Mouse (Mus musculus) limb, embryonic 13.5 days (tissue): Measurements from ENCODE around the gene Cped1. TPM values are rescaled to one million over a fixed set of nuclear protein-coding genes. Genes with fewer than 3 reads are reported as not detected.
"Not testable (repeated sequence)": the region's sequence is repeated elsewhere in the genome, so short reads cannot be mapped to it uniquely, and the experiment has no call there.

ENCODE experiments used
- ATAC-seq: fragments of 200-750 bp; cut with Nextera tagmentation; 2 replicates; pipeline ENCODE4 v1.8.0; 2017; ENCODE audit warnings: low read depth, moderate number of reproducible peaks, moderate TSS enrichment; ENCODE audit not compliant: low FRiP score
- H3K27ac ChIP-seq: fragments of 300-500 bp; sonication (generic); 2 replicates; pipeline ENCODE4 v1.5.1; 2015; ENCODE audit warnings: inconsistent platforms, mild to moderate bottlenecking, moderate library complexity
- H3K27me3 ChIP-seq: fragments of 300-500 bp; sonication (generic); 2 replicates; pipeline ENCODE4 v1.6.1; 2015; ENCODE audit warnings: mild to moderate bottlenecking, inconsistent platforms
- H3K36me3 ChIP-seq: fragments of 300-500 bp; sonication (generic); 2 replicates; pipeline ENCODE4 v1.6.1; 2015; ENCODE audit warnings: inconsistent platforms, mild to moderate bottlenecking, moderate library complexity
- H3K4me1 ChIP-seq: fragments of 300-500 bp; sonication (generic); 2 replicates; pipeline ENCODE4 v1.6.1; 2015; ENCODE audit warnings: inconsistent platforms
- H3K4me2 ChIP-seq: fragments of 300-500 bp; sonication (generic); replicated peaks from 2 replicates; pipeline ENCODE4 v1.6.1; 2015; ENCODE audit warnings: inconsistent platforms, mild to moderate bottlenecking, moderate library complexity
- H3K4me3 ChIP-seq: fragments of 300-500 bp; sonication (generic); 2 replicates; pipeline ENCODE4 v1.5.1; 2015; ENCODE audit warnings: moderate library complexity, mild to moderate bottlenecking, inconsistent platforms
- H3K9ac ChIP-seq: fragments of 300-500 bp; sonication (generic); 2 replicates; pipeline ENCODE4 v1.6.1; 2015; ENCODE audit warnings: mild to moderate bottlenecking, inconsistent platforms
- H3K9me3 ChIP-seq: fragments of 300-500 bp; sonication (generic); 2 replicates; pipeline ENCODE4 v1.6.1; 2016; ENCODE audit warnings: inconsistent platforms
- WGBS: fragments of 180-500 bp; shearing (Covaris S2); methylation state at CpG from one replicate; pipeline ENCODE4 v1.1.7; 2015; 5-methylcytosine and 5-hydroxymethylcytosine counted together
- polyA plus RNA-seq: library from polyadenylated mRNA; unstranded; fragments of >200 nt; fragmentation: Nextera tagmentation; extraction: Ambion mirVana; gene quantifications from 2 replicates; pipeline ENCODE4 v1.2.1, GENCODE M21; 2015

Gene Cped1
- polyA plus RNA-seq, 1 experiment from 2014 or later: 53.5 TPM

- 88% methylated on average over 4 of the region's 4 CpGs for WGBS
- H3K4me3 ChIP-seq: no peak overlapping the region
- no peak overlapping the region for H3K9ac ChIP-seq
- H3K27ac ChIP-seq: no peak overlapping the region
- H3K4me2 ChIP-seq: no peak overlapping the region
- peaks cover 5% of the 10 kb centered on the region; the same call in 1 of the 2 replicates for H3K4me1 ChIP-seq
- peaks cover 34% of the 10 kb centered on the region for H3K36me3 ChIP-seq
- no peaks in the 10 kb centered on the region for H3K9me3 ChIP-seq
- no peak for ATAC-seq
- no peaks in the 10 kb centered on the region for H3K27me3 ChIP-seq
Measured at GRCm38 (mm10) chr6:22222087-22222486, 236.4 kb downstream of the Cped1 start.

- H3K4me3 ChIP-seq: no peak overlapping the region
- peaks cover 30% of the 10 kb centered on the region for H3K36me3 ChIP-seq
- peaks cover 5% of the 10 kb centered on the region; the same call in 1 of the 2 replicates for H3K4me1 ChIP-seq
- no peaks in the 10 kb centered on the region for H3K9me3 ChIP-seq
- H3K4me2 ChIP-seq: no peak overlapping the region
- no peak overlapping the region for H3K9ac ChIP-seq
- WGBS: 69% methylated on average over 8 of the region's 8 CpGs
- H3K27ac ChIP-seq: no peak overlapping the region
- peak; percentile 18; the same call in 1 of the 2 replicates for ATAC-seq
- H3K27me3 ChIP-seq: no peaks in the 10 kb centered on the region
Measured at GRCm38 (mm10) chr6:22222947-22223346, 237.2 kb downstream of the Cped1 start.

DNA sequence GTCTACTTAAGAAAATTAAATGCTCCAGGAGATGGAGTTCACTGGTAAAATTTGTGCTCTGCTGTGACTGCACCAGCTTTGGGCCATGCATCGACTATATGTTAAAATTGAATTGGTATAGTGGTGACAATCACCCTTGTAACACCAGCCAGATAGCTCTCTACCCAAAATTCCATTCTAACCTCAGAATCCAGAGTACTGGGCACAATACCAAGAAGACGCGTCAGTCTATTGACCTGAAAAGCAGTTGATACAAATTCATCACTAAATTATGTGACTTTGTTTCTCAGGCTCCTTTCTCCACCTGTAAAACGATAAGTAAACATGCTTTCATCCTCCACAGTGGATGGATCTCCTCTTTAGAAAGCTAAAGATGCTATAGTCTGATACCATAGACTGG, 238.6 kb downstream of the Cped1 start:
- H3K27ac ChIP-seq: no peak overlapping the region
- no peak for ATAC-seq

GRCm38 (mm10) chr6:22231244-22231643, 245.5 kb downstream of the Cped1 start:
- H3K36me3 ChIP-seq: peaks cover 19% of the 10 kb centered on the region
- 90% methylated on average over 3 of the region's 3 CpGs for WGBS
- H3K4me2 ChIP-seq: no peak overlapping the region
- no peaks in the 10 kb centered on the region for H3K9me3 ChIP-seq
- no peaks in the 10 kb centered on the region for H3K4me1 ChIP-seq
- H3K27me3 ChIP-seq: no peaks in the 10 kb centered on the region
- no peak overlapping the region for H3K9ac ChIP-seq
- H3K27ac ChIP-seq: no peak overlapping the region
- ATAC-seq: no peak
- no peak overlapping the region for H3K4me3 ChIP-seq

More for the DNA sequence above, 238.6 kb downstream of the Cped1 start:
- WGBS: 92% methylated on average over 4 of the region's 4 CpGs
- H3K36me3 ChIP-seq: peaks cover 30% of the 10 kb centered on the region
- H3K4me2 ChIP-seq: no peak overlapping the region
- peaks cover 5% of the 10 kb centered on the region; the same call in 1 of the 2 replicates for H3K4me1 ChIP-seq
- no peak overlapping the region for H3K4me3 ChIP-seq
- no peaks in the 10 kb centered on the region for H3K9me3 ChIP-seq
- H3K9ac ChIP-seq: no peak overlapping the region
- H3K27me3 ChIP-seq: no peaks in the 10 kb centered on the region

GRCm38 (mm10) chr6:22233517-22233916, 247.8 kb downstream of the Cped1 start:
- 67% methylated on average over 6 of the region's 6 CpGs for WGBS
- no peak overlapping the region for H3K4me3 ChIP-seq
- no peak overlapping the region for H3K4me2 ChIP-seq
- no peaks in the 10 kb centered on the region for H3K9me3 ChIP-seq
- no peaks in the 10 kb centered on the region for H3K4me1 ChIP-seq
- H3K36me3 ChIP-seq: peaks cover 34% of the 10 kb centered on the region
- H3K9ac ChIP-seq: no peak overlapping the region
- no peaks in the 10 kb centered on the region for H3K27me3 ChIP-seq
- H3K27ac ChIP-seq: no peak overlapping the region
- no peak for ATAC-seq

GRCm38 (mm10) chr6:22235133-22235532, 249.4 kb downstream of the Cped1 start:
- no peaks in the 10 kb centered on the region for H3K9me3 ChIP-seq
- no peak overlapping the region for H3K4me3 ChIP-seq
- H3K27me3 ChIP-seq: no peaks in the 10 kb centered on the region
- H3K9ac ChIP-seq: no peak overlapping the region
- no peaks in the 10 kb centered on the region for H3K4me1 ChIP-seq
- no peak for ATAC-seq
- no peak overlapping the region for H3K4me2 ChIP-seq
- H3K27ac ChIP-seq: no peak overlapping the region
- peaks cover 35% of the 10 kb centered on the region for H3K36me3 ChIP-seq
- WGBS: 82% methylated on average over 6 of the region's 6 CpGs

DNA sequence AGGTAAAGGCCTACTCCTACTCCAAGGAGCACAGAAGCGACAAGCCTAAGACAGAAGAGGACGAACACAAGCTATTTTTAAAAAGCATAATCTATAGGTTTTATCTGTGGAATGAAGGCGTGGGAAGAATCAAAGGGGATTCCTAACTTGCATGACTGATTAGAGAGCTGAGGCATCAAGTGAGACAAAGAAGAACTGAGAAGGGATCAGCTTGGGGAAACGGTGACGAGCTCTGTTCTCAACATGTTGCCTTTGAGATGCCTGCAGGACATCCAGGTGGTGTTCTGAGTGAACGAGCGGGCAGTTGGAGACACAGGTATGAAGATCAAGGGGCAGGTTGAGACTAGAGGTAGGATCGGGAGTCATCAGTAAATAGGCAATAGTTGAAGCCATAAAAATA, 257.6 kb downstream of the Cped1 start:
- no peak for ATAC-seq
- Histone ChIP-seq H3K27me3 (no peaks in the 10 kb centered on the region), H3K9ac (no peak overlapping the region), H3K4me3 (no peak overlapping the region), H3K27ac (no peak overlapping the region), H3K4me1 (no peaks in the 10 kb centered on the region), H3K9me3 (no peaks in the 10 kb centered on the region), H3K4me2 (no peak overlapping the region), H3K36me3 (peaks cover 41% of the 10 kb centered on the region)
- 85% methylated on average over 8 of the region's 8 CpGs for WGBS

- Histone ChIP-seq H3K9me3 (no peaks in the 10 kb centered on the region), H3K4me1 (no peaks in the 10 kb centered on the region), H3K36me3 (peaks cover 22% of the 10 kb centered on the region), H3K4me3 (no peak overlapping the region), H3K4me2 (no peak overlapping the region), H3K9ac (no peak overlapping the region), H3K27ac (no peak overlapping the region), H3K27me3 (no peaks in the 10 kb centered on the region)
- no peak for ATAC-seq
- WGBS: 81% methylated on average over 2 of the region's 2 CpGs
Measured at GRCm38 (mm10) chr6:22246696-22247095, 261.0 kb downstream of the Cped1 start.

DNA sequence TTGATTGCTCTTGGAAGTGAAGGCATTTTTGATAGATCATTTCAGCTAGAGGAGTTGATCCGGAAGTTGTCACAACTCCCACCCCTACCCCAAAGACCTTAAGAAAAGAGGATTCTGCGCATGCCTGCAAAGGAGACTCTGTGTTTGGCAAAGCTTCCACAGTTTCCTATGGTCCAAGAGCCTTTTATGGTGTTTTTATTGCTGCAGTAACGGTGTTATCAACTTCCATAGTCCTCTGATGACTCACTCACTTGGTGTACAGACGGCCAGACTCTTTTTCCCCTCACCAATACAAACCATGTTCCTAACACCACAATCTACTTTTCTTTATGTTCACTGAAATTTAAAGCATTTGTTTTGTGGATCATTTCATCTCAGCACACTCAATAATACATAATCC, 273.1 kb downstream of the Cped1 start:
- Histone ChIP-seq H3K4me1 (peaks cover 4% of the 10 kb centered on the region; the same call in 1 of the 2 replicates), H3K27me3 (no peaks in the 10 kb centered on the region), H3K36me3 (peaks cover 10% of the 10 kb centered on the region), H3K4me2 (no peak overlapping the region), H3K9me3 (no peaks in the 10 kb centered on the region), H3K4me3 (no peak overlapping the region), H3K27ac (no peak overlapping the region), H3K9ac (no peak overlapping the region)
- ATAC-seq: no peak
- 58% methylated on average over 4 of the region's 4 CpGs for WGBS

- Histone ChIP-seq H3K4me1 (peaks cover 7% of the 10 kb centered on the region; the same call in 1 of the 2 replicates), H3K4me3 (no peak overlapping the region), H3K4me2 (no peak overlapping the region), H3K9ac (no peak overlapping the region), H3K27ac (no peak overlapping the region), H3K9me3 (no peaks in the 10 kb centered on the region), H3K27me3 (no peaks in the 10 kb centered on the region), H3K36me3 (no peaks in the 10 kb centered on the region)
- WGBS: 52% methylated on average over 4 of the region's 4 CpGs
- ATAC-seq: no peak
Measured at GRCm38 (mm10) chr6:22262519-22262918, 276.8 kb downstream of the Cped1 start.

DNA sequence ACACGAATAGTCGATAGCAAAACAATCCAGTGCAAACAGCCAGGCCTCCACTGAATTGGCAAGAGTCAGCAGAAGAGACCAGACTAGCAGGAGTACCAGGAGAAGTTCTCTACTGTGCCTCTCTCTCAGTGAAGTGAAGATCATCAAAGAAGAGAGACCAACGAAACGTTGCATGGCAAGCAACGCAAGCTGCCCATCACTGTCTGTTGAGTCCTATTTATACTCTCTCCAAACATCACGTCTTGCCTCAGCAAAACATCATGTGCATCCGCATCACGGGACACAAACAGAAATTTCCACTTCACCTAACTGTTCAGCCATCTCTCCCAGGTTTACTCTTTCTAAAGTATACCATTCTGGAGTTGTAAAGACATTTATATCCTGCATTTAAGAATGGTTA, 278.4 kb downstream of the Cped1 start:
- H3K4me1 ChIP-seq, H3K27ac ChIP-seq, H3K27me3 ChIP-seq, H3K36me3 ChIP-seq, H3K9me3 ChIP-seq, ATAC-seq, H3K9ac ChIP-seq, H3K4me3 ChIP-seq, H3K4me2 ChIP-seq: not testable (repeated sequence)
- 88% methylated on average over 8 of the region's 8 CpGs for WGBS

- Histone ChIP-seq H3K9ac (no peak overlapping the region), H3K27ac (no peak overlapping the region), H3K27me3 (no peaks in the 10 kb centered on the region), H3K9me3 (no peaks in the 10 kb centered on the region), H3K4me3 (no peak overlapping the region), H3K4me2 (no peak overlapping the region), H3K36me3 (no peaks in the 10 kb centered on the region), H3K4me1 (peaks cover 4% of the 10 kb centered on the region; the same call in 1 of the 2 replicates)
- no peak for ATAC-seq
- WGBS: 78% methylated on average over 4 of the region's 4 CpGs
Measured at GRCm38 (mm10) chr6:22266018-22266417, 280.3 kb downstream of the Cped1 start.
